Mouse (Mus musculus) retina, adult 2 months (tissue): ENCODE data around the gene Xpo5.

Experiments used
- DNase-seq: peaks from one replicate; pipeline ENCODE4 v3.0.0-alpha.2; 2012; ENCODE audit warnings: low read depth, low spot score

The Xpo5 gene

DNA sequence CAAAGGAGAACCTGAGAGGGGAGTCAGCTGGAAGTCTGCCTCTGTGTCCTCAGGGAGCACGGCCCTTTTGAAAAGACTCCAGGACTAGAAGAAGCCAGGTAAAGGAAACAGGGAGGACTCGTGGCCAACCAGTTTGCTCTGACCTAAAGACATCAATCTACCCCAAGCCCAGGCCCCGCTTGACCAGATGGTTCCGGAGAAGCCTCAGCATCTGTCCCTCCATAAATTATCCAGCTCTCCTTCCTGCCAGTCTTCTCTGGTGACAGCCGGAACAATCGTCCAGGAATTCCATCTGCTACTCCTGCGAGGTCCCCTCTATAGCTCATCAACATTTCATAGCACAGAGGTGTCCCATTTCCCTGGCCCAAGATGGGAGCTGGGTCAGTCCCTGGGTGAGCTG lies 82.1 kb downstream of the Xpo5 start:
- no peak for DNase-seq

DNA sequence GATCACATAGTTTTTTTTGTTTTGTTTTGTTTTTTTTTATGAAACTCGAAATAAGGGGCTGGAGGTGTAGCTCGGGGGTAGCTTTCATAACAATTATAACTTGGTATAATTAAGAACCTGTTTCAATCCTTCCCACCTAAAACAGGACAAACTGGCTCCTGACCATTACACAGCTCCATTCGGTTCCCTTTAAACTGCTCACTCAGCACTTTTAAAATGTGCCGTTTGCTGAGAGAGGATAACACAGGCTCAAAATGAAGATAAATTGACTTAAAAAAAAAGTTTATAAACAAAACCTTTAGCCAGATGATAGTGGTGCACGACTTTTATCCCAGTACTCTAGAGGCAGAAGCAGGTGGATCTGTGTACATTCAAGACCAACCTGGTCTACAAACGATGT lies 82.8 kb downstream of the Xpo5 start:
- DNase-seq: no peak

DNA sequence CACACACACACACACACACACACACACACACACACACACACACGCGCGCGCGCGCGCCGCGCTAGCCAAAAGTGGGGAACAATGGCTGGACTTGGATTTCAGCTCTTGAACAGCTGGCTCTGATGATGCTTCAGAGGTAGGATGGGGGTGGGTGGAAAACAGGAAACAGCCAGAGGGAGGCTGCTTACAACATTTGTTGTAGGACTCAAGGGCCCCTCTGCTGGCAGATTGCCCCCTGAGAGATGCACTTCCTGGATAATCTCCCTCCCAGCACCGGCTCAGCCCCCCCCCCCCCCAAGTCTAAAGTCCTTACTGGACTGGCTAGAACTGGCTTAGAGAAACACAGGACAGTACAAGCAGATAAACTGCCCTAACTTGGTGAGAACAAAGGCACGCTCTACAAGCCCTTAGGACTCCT lies 85.1 kb downstream of the Xpo5 start:
- no peak for DNase-seq
